Mouse (Mus musculus): ENCODE data around the gene Plcl1.

DNA sequence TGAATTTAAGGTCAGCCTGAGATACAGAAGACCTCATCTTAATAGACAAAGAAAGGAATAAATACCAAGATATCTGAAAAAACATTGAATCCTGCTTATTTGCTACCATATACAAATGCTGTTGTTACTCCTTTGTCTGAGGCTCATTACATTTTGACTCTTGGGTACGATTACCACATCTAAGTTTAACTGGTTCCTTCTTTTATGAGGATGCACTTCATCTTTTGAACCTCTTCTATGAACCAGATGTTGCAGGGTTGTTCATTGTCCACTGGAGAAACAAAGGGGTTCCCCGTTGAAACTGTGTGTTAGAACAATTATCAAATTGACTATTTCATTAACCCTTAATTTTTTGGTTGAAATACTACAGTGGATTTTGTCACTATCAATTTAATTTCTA lies 357.4 kb downstream of the Plcl1 start:
- no peak for TF ChIP-seq CTCF (IDR thresholded peaks at IDR 0.05; ENCODE audit: control insufficient read depth, insufficient read depth, insufficient read length)
- TF ChIP-seq MYOG (IDR thresholded peaks at IDR 0.05; ENCODE audit: control insufficient read depth, extremely low read depth, insufficient read length): no peak
- TF ChIP-seq CEBPB (IDR thresholded peaks at IDR 0.05; ENCODE audit: low read depth): no peak
- no peak for TF ChIP-seq MYOD1 (IDR thresholded peaks at IDR 0.05; ENCODE audit: control insufficient read depth, insufficient read length, low read depth)
- no peak for TF ChIP-seq USF1 (IDR thresholded peaks at IDR 0.05; ENCODE audit: low read depth)
- no peak for TF ChIP-seq FOSL1 (IDR thresholded peaks at IDR 0.05; ENCODE audit: insufficient read depth, low read length, poor library complexity, severe bottlenecking)
- TF ChIP-seq MAX (IDR thresholded peaks at IDR 0.05): no peak
